Mouse (Mus musculus) splenic B cell, adult 2 months (primary cell): ENCODE results near the gene Vdr.
A peak's percentile ranks its signal among the peaks of the same experiment; 100 is the strongest.

Source experiments
- DNase-seq: peaks from one replicate; pipeline ENCODE4 v3.0.0-alpha.2; 2011; ENCODE audit warnings: low read depth, low spot score
- H3K27me3 ChIP-seq: 2 replicates; pipeline ENCODE4 v1.6.1; 2012; ENCODE audit warnings: mild to moderate bottlenecking, low read length, moderate library complexity, mixed read lengths; ENCODE audit not compliant: control insufficient read depth, poor library complexity, insufficient read depth, severe bottlenecking
- H3K36me3 ChIP-seq: 2 replicates; pipeline ENCODE4 v1.6.1; 2012; ENCODE audit warnings: mild to moderate bottlenecking, low read length, moderate library complexity, mixed read lengths; ENCODE audit not compliant: control insufficient read depth, poor library complexity, insufficient read depth, severe bottlenecking

Gene Vdr

GRCm38 (mm10) chr15:97814703-97815102 is 95.7 kb downstream of the Vdr start:
- Histone ChIP-seq H3K36me3 (no peaks in the 10 kb centered on the region; the same call in 1 of the 2 replicates), H3K27me3 (no peaks in the 10 kb centered on the region)
- no peak for DNase-seq

GRCm38 (mm10) chr15:97813452-97814204 is 96.8 kb downstream of the Vdr start:
- Histone ChIP-seq H3K27me3 (no peaks in the 10 kb centered on the region), H3K36me3 (peaks cover under 1% of the 10 kb centered on the region)
- DNase-seq, result no peak

GRCm38 (mm10) chr15:97812875-97813274 is 97.6 kb downstream of the Vdr start:
- H3K36me3 ChIP-seq, result peaks cover 2% of the 10 kb centered on the region
- H3K27me3 ChIP-seq, result no peaks in the 10 kb centered on the region
- no peak for DNase-seq

GRCm38 (mm10) chr15:97812126-97812525 is 98.3 kb downstream of the Vdr start:
- H3K27me3 ChIP-seq, result no peaks in the 10 kb centered on the region
- peaks cover 2% of the 10 kb centered on the region for H3K36me3 ChIP-seq
- no peak for DNase-seq

GRCm38 (mm10) chr15:97811307-97811706 is 99.1 kb downstream of the Vdr start:
- H3K27me3 ChIP-seq, result no peaks in the 10 kb centered on the region
- H3K36me3 ChIP-seq, result peaks cover 2% of the 10 kb centered on the region
- no peak for DNase-seq

- no peaks in the 10 kb centered on the region for H3K27me3 ChIP-seq
- H3K36me3 ChIP-seq, result peaks cover 4% of the 10 kb centered on the region
- no peak for DNase-seq
Measured at GRCm38 (mm10) chr15:97810399-97810798, 100.0 kb downstream of the Vdr start.

- Histone ChIP-seq H3K27me3 (no peaks in the 10 kb centered on the region), H3K36me3 (peaks cover 5% of the 10 kb centered on the region)
- peak; percentile 56 for DNase-seq
Measured at GRCm38 (mm10) chr15:97809942-97810341, 100.5 kb downstream of the Vdr start.

GRCm38 (mm10) chr15:97809206-97809605 is 101.2 kb downstream of the Vdr start:
- no peak for DNase-seq
- no peaks in the 10 kb centered on the region for H3K27me3 ChIP-seq

GRCm38 (mm10) chr15:97808532-97808931 is 101.9 kb downstream of the Vdr start:
- peaks cover 5% of the 10 kb centered on the region for H3K36me3 ChIP-seq
- DNase-seq, result no peak

More at GRCm38 (mm10) chr15:97809206-97809605, 101.2 kb downstream of the Vdr start:
- H3K36me3 ChIP-seq, result peaks cover 5% of the 10 kb centered on the region

GRCm38 (mm10) chr15:97807867-97808266 is 102.6 kb downstream of the Vdr start:
- no peak for DNase-seq
- Histone ChIP-seq H3K36me3 (peaks cover 5% of the 10 kb centered on the region; the same call in 1 of the 2 replicates), H3K27me3 (no peaks in the 10 kb centered on the region)

More at GRCm38 (mm10) chr15:97808532-97808931, 101.9 kb downstream of the Vdr start:
- no peaks in the 10 kb centered on the region for H3K27me3 ChIP-seq
